Mouse (Mus musculus) erythroblast, embryonic 14.5 days (primary cell): Measurements from ENCODE around the gene Smurf1.

Experiments
- GATA1 ChIP-seq: IDR thresholded peaks from 2 replicates; pipeline ENCODE4 v1.6.1; 2012; ENCODE audit warnings: low read length, inconsistent platforms, mixed read lengths
- TAL1 ChIP-seq: IDR thresholded peaks from 3 replicates; pipeline ENCODE4 v1.6.1; 2012; ENCODE audit warnings: low read length, inconsistent platforms, mixed read lengths

DNA sequence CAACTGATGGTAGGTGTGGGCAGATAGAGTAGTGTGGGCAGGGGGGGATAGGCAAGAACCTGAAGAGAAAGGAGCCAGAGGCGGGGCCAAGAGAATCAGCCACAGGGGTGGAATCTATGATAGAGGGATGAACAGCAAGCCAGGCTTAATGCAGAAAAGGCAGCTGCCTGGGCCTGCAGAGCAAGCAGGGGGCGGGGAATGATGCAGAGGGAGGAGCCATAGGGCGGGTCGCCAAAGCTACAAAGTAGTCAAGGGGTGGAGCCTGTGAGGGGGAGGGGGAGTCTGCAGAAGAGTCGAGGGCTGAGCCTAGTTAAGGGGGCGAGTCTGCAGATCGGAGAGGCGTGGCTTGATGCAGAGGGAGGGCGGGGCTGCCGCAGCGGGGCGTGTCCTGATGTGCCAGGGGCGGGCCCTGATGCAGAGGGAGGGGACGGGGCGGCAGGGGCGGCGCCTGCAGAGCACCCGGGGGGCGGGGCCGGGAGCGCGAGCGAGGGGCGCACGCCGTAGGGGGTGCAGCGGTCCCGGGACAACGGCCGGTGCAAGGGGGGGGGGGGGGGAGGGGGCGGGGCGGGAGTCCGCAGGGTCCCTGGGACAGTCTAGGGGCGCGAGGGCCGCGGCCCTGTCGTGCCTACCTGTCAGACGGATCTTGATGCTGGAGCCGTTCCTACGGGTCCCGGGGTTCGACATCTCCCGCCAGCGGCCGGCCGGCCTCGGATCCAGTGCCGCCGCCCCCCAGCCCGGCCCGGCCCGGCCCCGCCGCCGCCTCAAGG is 592 bp downstream of the Smurf1 start:
- TF ChIP-seq TAL1, result no peak
- TF ChIP-seq GATA1, result no peak
